Mouse (Mus musculus) midbrain, embryonic 11.5 days (tissue): ENCODE measurements around the gene Gp1ba. TPM values are rescaled to one million over a fixed set of nuclear protein-coding genes. Genes with fewer than 3 reads are reported as not detected.

Experiments
- ATAC-seq: fragments of 200-750 bp; cut with Nextera tagmentation; 2 replicates; pipeline ENCODE4 v1.8.0; 2017; ENCODE audit warnings: moderate TSS enrichment, moderate library complexity; ENCODE audit not compliant: low FRiP score
- DNase-seq: peaks from one replicate; pipeline ENCODE4 v3.0.0; 2015; ENCODE audit warnings: low spot score; ENCODE audit errors: missing footprints
- H3K27ac ChIP-seq: fragments of 300-500 bp; sonication (generic); 2 replicates; pipeline ENCODE4 v1.5.1; 2014; ENCODE audit warnings: low read depth, low read length
- H3K27me3 ChIP-seq: fragments of 300-500 bp; sonication (generic); 2 replicates; pipeline ENCODE4 v1.6.1; 2014; ENCODE audit warnings: mild to moderate bottlenecking, low read length, moderate library complexity, mixed read lengths; ENCODE audit not compliant: control insufficient read depth, insufficient read depth
- H3K36me3 ChIP-seq: fragments of 300-500 bp; sonication (generic); 2 replicates; pipeline ENCODE4 v1.6.1; 2014; ENCODE audit warnings: mild to moderate bottlenecking, low read length, moderate library complexity, mixed read lengths; ENCODE audit not compliant: control insufficient read depth, insufficient read depth
- H3K4me1 ChIP-seq: fragments of 300-500 bp; sonication (generic); 2 replicates; pipeline ENCODE4 v1.6.1; 2014; ENCODE audit warnings: low read length; ENCODE audit not compliant: control insufficient read depth, insufficient read depth
- H3K4me2 ChIP-seq: fragments of 300-500 bp; sonication (generic); 2 replicates; pipeline ENCODE4 v1.6.1; 2014; ENCODE audit warnings: mild to moderate bottlenecking, moderate library complexity
- H3K4me3 ChIP-seq: fragments of 300-500 bp; sonication (generic); 2 replicates; pipeline ENCODE4 v1.5.1; 2014; ENCODE audit warnings: low read depth, low read length
- H3K9ac ChIP-seq: fragments of 300-500 bp; sonication (generic); 2 replicates; pipeline ENCODE4 v1.6.1; 2014; ENCODE audit warnings: low read length
- H3K9me3 ChIP-seq: fragments of 300-500 bp; sonication (generic); 2 replicates; pipeline ENCODE4 v1.6.1; 2016; ENCODE audit warnings: low read length; ENCODE audit not compliant: control insufficient read depth
- WGBS: fragments of 180-500 bp; shearing (Covaris S2); extraction: QIAGEN DNeasy Blood & Tissue Kit; methylation state at CpG from one replicate; pipeline ENCODE4 v1.1.7; 2014; 5-methylcytosine and 5-hydroxymethylcytosine counted together
- polyA plus RNA-seq: library from polyadenylated mRNA; unstranded; fragments of >200 nt; fragmentation: Nextera tagmentation; extraction: Ambion mirVana; gene quantifications from 2 replicates; pipeline ENCODE4 v1.2.1, GENCODE M21; 2014

Gp1ba gene
- polyA plus RNA-seq, 1 experiment from 2014 or later = 0.81 TPM

DNA sequence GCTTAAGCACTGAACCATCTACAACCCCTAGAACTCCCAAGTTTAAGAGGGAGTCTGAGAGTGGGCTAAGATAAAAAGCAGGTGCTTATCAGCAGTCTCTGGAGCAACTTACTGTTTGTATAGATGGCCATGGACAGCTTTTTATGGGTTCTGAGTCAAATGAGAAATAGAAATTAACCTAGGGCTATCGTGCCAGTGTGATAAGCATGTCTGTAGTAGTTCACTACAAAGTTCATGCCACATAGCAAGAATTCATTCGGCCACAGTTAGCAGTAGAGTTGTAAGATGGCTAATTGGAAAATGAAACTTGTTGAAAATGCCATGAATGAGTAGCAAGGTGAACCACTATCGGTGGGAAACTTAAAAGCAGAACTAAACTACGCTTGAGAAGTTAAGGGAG, 9.6 kb downstream of the Gp1ba start:
- H3K4me3 ChIP-seq = peak overlapping the region; percentile 72; the same call in 1 of the 2 replicates
- peaks cover 26% of the 10 kb centered on the region for H3K36me3 ChIP-seq
- H3K4me1 ChIP-seq = peaks cover 31% of the 10 kb centered on the region
- 88% methylated on average over 4 of the region's 4 CpGs for WGBS
- no peak overlapping the region for H3K27ac ChIP-seq
- no peaks in the 10 kb centered on the region for H3K9me3 ChIP-seq
- DNase-seq = no peak
- no peak overlapping the region for H3K9ac ChIP-seq
- peak overlapping the region; percentile 99; the same call in 1 of the 2 replicates for H3K4me2 ChIP-seq
- ATAC-seq = no peak
- no peaks in the 10 kb centered on the region for H3K27me3 ChIP-seq

GRCm38 (mm10) chr11:70649185-70649734, 10.3 kb downstream of the Gp1ba start:
- no peak for DNase-seq
- H3K27ac ChIP-seq = no peak overlapping the region
- WGBS = 84% methylated on average over 8 of the region's 8 CpGs
- H3K27me3 ChIP-seq = no peaks in the 10 kb centered on the region
- peaks cover 26% of the 10 kb centered on the region for H3K36me3 ChIP-seq
- no peak overlapping the region for H3K4me3 ChIP-seq
- no peak overlapping the region for H3K9ac ChIP-seq
- H3K4me1 ChIP-seq = peaks cover 31% of the 10 kb centered on the region
- H3K4me2 ChIP-seq = no peak overlapping the region
- no peak for ATAC-seq
- no peaks in the 10 kb centered on the region for H3K9me3 ChIP-seq

- no peaks in the 10 kb centered on the region for H3K27me3 ChIP-seq
- DNase-seq (no peak), ATAC-seq (no peak)
- no peak overlapping the region for H3K27ac ChIP-seq
- peaks cover 17% of the 10 kb centered on the region for H3K36me3 ChIP-seq
- no peak overlapping the region for H3K9ac ChIP-seq
- H3K4me2 ChIP-seq = no peak overlapping the region
- H3K4me1 ChIP-seq = peaks cover 34% of the 10 kb centered on the region
- no peak overlapping the region for H3K4me3 ChIP-seq
- no peaks in the 10 kb centered on the region for H3K9me3 ChIP-seq
- 85% methylated on average over 12 of the region's 12 CpGs for WGBS
Measured at GRCm38 (mm10) chr11:70650322-70651175, 11.6 kb downstream of the Gp1ba start.

GRCm38 (mm10) chr11:70651391-70651790, 12.5 kb downstream of the Gp1ba start:
- WGBS = 87% methylated on average over 2 of the region's 2 CpGs

DNA sequence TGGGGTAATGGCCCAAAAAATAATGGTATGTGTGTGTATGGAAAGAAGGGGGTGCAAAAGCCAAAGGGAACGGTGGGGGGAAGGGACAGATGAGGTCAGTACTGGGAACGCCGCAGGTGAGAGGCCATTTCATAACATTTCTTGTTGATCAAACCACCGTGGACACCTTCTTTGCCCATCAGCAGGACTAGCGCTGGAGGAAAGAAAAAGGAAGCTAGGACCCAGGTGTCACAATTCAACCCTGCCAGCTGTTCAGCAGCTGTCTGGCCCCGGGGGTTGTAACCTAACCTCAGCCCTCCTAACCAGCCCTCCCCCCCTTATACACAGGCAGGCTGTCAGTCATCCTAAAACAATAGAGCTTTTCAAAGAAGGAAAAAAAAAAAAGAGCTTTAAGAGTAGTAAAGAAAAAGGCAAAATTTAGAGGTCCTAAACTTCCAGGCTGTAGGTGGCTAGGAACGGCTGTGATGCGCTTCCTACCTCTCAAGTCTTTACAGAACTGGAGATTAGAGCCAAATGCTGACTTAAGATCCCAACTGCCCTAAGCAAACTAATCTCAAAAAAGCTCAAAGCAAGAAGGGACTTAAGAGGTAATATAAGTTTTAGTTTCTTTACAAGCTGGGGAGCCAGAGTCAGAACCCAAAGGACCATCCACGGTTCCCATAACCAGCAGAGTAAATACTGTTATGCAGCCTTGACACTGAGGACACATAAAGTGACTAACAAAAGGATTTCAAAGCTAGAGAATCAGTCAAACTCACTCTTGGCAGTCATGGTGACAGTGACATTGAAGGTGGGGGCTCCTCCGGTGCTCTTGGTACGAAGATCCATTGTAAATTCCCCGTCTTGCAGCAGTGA, 13.3 kb downstream of the Gp1ba start:
- H3K4me2 ChIP-seq = peak overlapping the region; percentile 89
- DNase-seq = no peak
- ATAC-seq = no peak
- 79% methylated on average over 12 of the region's 12 CpGs for WGBS
- H3K27ac ChIP-seq = no peak overlapping the region
- H3K4me3 ChIP-seq = peak overlapping the region; percentile 99
- no peaks in the 10 kb centered on the region for H3K27me3 ChIP-seq
- H3K9me3 ChIP-seq = no peaks in the 10 kb centered on the region
- H3K9ac ChIP-seq = peak overlapping the region; percentile 98; the same call in 1 of the 2 replicates
- H3K36me3 ChIP-seq = peaks cover 17% of the 10 kb centered on the region
- peaks cover 41% of the 10 kb centered on the region for H3K4me1 ChIP-seq

More at GRCm38 (mm10) chr11:70651391-70651790, 12.5 kb downstream of the Gp1ba start:
- Histone ChIP-seq H3K9ac (no peak overlapping the region), H3K9me3 (no peaks in the 10 kb centered on the region), H3K4me2 (no peak overlapping the region), H3K27ac (no peak overlapping the region), H3K4me3 (no peak overlapping the region), H3K36me3 (peaks cover 17% of the 10 kb centered on the region), H3K4me1 (peaks cover 33% of the 10 kb centered on the region), H3K27me3 (no peaks in the 10 kb centered on the region)
- DNase-seq (no peak), ATAC-seq (no peak)

DNA sequence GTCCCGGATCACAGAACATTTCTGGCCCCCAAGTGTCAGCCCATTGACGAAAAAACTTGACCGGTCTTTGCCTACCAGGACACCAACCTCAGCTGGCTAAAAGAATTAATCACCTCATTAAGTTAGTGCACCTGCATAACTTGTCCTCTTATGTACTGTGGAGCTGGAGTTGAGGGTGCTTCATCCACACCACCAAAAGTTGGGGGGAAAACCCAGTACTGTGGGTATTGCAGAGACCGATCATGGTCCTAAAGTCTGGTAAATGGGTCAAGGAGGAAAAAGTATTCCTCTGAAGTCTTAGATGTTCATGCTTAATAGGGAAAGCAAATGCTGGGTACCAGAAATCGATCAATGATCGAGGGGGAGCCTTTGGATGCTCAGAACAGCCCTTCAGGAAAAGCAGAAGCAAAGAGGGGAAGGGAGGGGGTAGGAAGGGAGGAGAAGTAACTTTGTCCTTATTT, 14.0 kb downstream of the Gp1ba start:
- Histone ChIP-seq H3K4me1 (peaks cover 41% of the 10 kb centered on the region), H3K27ac (peak overlapping the region; percentile 95), H3K36me3 (peaks cover 17% of the 10 kb centered on the region), H3K4me3 (peak overlapping the region; percentile 99), H3K27me3 (no peaks in the 10 kb centered on the region), H3K4me2 (peak overlapping the region; percentile 89), H3K9me3 (no peaks in the 10 kb centered on the region), H3K9ac (peak overlapping the region; percentile 98)
- WGBS = 69% methylated on average over 6 of the region's 6 CpGs
- DNase-seq = no peak
- no peak for ATAC-seq

DNA sequence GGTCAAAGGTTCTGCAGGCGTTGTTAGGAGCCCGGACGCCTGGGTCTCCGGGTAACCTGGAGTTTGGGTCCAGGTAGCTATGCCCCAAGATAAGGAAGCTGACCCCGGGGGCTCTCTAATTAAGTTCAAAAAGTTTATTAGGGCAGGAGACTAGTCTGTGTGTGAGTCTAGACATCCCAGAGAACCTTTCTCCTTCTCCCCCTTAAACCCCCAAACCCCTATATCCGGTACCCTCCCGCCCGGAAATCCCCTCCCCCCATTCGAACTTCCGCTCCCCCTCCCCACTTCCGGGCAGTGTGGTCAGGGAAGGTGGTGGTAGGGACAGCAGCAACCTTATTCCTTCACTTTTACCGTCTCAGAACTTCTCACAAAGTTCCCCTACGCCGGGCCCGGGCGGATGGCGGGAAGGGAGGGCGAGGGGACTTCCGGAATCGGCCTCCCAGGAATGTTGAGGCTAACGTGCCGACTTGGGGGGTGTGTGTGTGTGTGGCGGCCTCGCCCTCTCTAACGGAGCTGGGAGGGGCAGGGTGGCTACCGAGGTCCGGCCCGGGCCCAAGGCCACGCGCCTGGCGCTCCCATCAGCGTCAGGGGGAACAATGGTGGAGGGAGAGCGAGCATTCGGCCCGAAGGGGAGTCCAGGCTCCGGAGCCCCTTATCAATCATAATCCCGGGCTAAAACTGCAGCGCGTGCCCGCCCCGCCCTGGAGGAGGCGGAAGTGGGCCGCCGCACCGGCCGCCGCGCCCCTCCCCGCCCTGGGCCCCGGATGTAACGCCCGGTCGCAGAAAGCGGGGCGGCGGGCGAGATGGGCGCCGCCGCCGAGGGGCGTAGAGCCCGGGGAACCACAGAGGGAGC, 14.6 kb downstream of the Gp1ba start:
- peak overlapping the region; percentile 99 for H3K4me3 ChIP-seq
- peak overlapping the region; percentile 89 for H3K4me2 ChIP-seq
- H3K27ac ChIP-seq = peak overlapping the region; percentile 95
- H3K36me3 ChIP-seq = peaks cover 17% of the 10 kb centered on the region
- no peaks in the 10 kb centered on the region for H3K9me3 ChIP-seq
- under 1% methylated on average over 61 of the region's 63 CpGs for WGBS
- DNase-seq = peak; percentile 98
- H3K4me1 ChIP-seq = peaks cover 34% of the 10 kb centered on the region
- ATAC-seq = peak; percentile 67
- H3K9ac ChIP-seq = peak overlapping the region; percentile 98
- no peaks in the 10 kb centered on the region for H3K27me3 ChIP-seq

DNA sequence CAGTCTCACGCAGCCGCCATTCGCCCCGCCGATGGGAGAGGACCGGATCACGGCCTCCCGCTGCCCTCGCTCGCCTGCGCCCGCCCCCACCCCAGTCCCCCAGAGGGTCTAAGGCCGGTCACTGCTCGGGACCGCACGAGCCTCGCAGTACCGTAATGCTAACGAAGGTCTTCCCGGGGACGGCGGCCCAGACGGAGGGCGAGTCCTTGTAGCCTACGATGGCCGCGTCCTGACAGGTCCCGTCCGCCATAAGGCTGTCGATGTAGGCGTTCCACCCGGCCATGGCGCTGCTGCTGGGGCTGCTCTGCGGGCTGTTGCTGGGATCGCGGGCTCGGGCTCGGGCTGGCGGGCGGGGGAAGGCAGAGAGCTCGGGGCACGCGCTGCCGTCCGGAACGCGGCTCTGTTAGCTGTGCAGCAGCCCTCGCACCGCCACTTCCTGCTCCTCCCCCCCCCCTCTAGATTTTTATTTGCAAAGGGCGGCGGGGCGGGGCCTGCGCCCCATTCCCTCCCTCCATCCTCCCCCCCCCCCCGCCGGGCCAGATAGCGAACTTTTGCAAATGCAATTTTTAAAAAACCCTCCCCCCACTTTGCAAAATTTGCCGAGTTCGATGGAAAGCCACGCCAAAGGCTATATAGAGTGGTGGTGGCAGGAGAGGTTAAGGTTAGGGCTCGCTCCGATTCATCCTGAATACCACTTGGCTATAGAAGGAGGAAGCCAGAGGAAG, 15.4 kb downstream of the Gp1ba start, which contains the start of gene Pfn1:
TSS of gene Pfn1 (minus strand) at position 447 of the 725 bp plus-strand sequence.
- peak within 1 kb of the TSS; percentile 99 for H3K4me3 ChIP-seq
- H3K36me3 ChIP-seq = peaks cover 12% of the 10 kb centered on the region
- ATAC-seq = peak; percentile 51
- peak within 1 kb of the TSS; percentile 95 for H3K27ac ChIP-seq
- no peaks in the 10 kb centered on the region for H3K27me3 ChIP-seq
- H3K9ac ChIP-seq = peak within 1 kb of the TSS; percentile 98
- peak within 1 kb of the TSS; percentile 89 for H3K4me2 ChIP-seq
- WGBS = under 1% methylated on average over 56 of the region's 61 CpGs
- H3K4me1 ChIP-seq = peaks cover 33% of the 10 kb centered on the region
- peak; percentile 97 for DNase-seq
- H3K9me3 ChIP-seq = no peaks in the 10 kb centered on the region
